Mouse (Mus musculus) cerebellum, adult 2 months (tissue): ENCODE data around the gene Iqcf4.

ENCODE experiments used
- CTCF ChIP-seq: fragments of 200-500 bp; IDR thresholded peaks from 2 replicates; pipeline ENCODE4 v1.5.1; 2011; ENCODE audit warnings: low read depth, mild to moderate bottlenecking, control low read depth, low read length, moderate library complexity, borderline replicate concordance; ENCODE audit not compliant: insufficient read depth
- POLR2A ChIP-seq: fragments of 200-500 bp; IDR thresholded peaks from 2 replicates; pipeline ENCODE4 v1.6.1; 2011; ENCODE audit warnings: low read length, control low read depth, borderline replicate concordance; ENCODE audit not compliant: insufficient read depth

GRCm38 (mm10) chr9:106576112-106576511 is 5.3 kb upstream of the Iqcf4 start:
- TF ChIP-seq POLR2A (no peak), CTCF (no peak)
